Mouse (Mus musculus) lung, postnatal 0 days (tissue): ENCODE data around the gene Gm26566.

Experiments
- CTCF ChIP-seq: IDR thresholded peaks from 2 replicates; pipeline ENCODE4 v1.5.1; 2016; ENCODE audit warnings: antibody characterized with exemption, mild to moderate bottlenecking
- EP300 ChIP-seq: IDR thresholded peaks from 2 replicates; pipeline ENCODE4 v1.6.1; 2016; ENCODE audit warnings: antibody characterized with exemption, mild to moderate bottlenecking, control low read depth

- TF ChIP-seq CTCF (no peak), EP300 (no peak)
These were observed 23.9 kb upstream of the Gm26566 start for GRCm38 (mm10) chr4:88697753-88698152.
